Mouse (Mus musculus) urinary bladder, postnatal 4 days (tissue): ENCODE results near the gene Cd38.
"Not testable (repeated sequence)": the region's sequence is repeated elsewhere in the genome, so short reads cannot be mapped to it uniquely, and the experiment has no call there.

Experiments used
- DNase-seq, 2 experiments: peaks; one replicate each; pipeline ENCODE4 v3.0.0; 2021 to 2022; ENCODE audit warnings: low spot score in 2 of 2

Cd38 gene

GRCm38 (mm10) chr5:43859663-43860062, 8.7 kb upstream of the Cd38 start:
- DNase-seq, result no peak

GRCm38 (mm10) chr5:43860096-43860495, 8.3 kb upstream of the Cd38 start:
- no peak for DNase-seq

GRCm38 (mm10) chr5:43860670-43861431, 7.5 kb upstream of the Cd38 start:
- DNase-seq, result no peak

- no peak for DNase-seq
Measured at GRCm38 (mm10) chr5:43863642-43864041, 4.7 kb upstream of the Cd38 start.

- no peak for DNase-seq
Measured at GRCm38 (mm10) chr5:43865316-43865715, 3.0 kb upstream of the Cd38 start.

GRCm38 (mm10) chr5:43868711-43869600, 603 bp downstream of the Cd38 start:
- DNase-seq, result peak in 1 of 2 experiments; percentile 60

- no peak for DNase-seq
Measured at GRCm38 (mm10) chr5:43871845-43872244, 3.5 kb downstream of the Cd38 start.

- no peak for DNase-seq
Measured at GRCm38 (mm10) chr5:43872652-43873051, 4.3 kb downstream of the Cd38 start.

GRCm38 (mm10) chr5:43882034-43882433, 13.7 kb downstream of the Cd38 start:
- DNase-seq, result no peak

- DNase-seq, result no peak
Measured at GRCm38 (mm10) chr5:43885060-43885820, 16.9 kb downstream of the Cd38 start.

- DNase-seq, result no peak
Measured at GRCm38 (mm10) chr5:43892386-43892785, 24.0 kb downstream of the Cd38 start.

GRCm38 (mm10) chr5:43894113-43894512, 25.8 kb downstream of the Cd38 start:
- peak in 1 of 2 experiments; percentile 18 for DNase-seq

- DNase-seq, result no peak
Measured at GRCm38 (mm10) chr5:43895931-43896330, 27.6 kb downstream of the Cd38 start.

GRCm38 (mm10) chr5:43904685-43905084, 36.3 kb downstream of the Cd38 start:
- no peak for DNase-seq

GRCm38 (mm10) chr5:43909213-43909612, 40.9 kb downstream of the Cd38 start:
- no peak for DNase-seq

- DNase-seq, result no peak
Measured at GRCm38 (mm10) chr5:43910006-43910405, 41.7 kb downstream of the Cd38 start.

- DNase-seq, result not testable (repeated sequence)
Measured at GRCm38 (mm10) chr5:43912844-43913243, 44.5 kb downstream of the Cd38 start, which contains the start of gene Gm7879. TSS of gene Gm7879 (plus strand) at chr5:43913144.

- no peak for DNase-seq
Measured at GRCm38 (mm10) chr5:43915261-43915886, 47.0 kb downstream of the Cd38 start.

GRCm38 (mm10) chr5:43921877-43922276, 53.5 kb downstream of the Cd38 start:
- DNase-seq, result no peak

GRCm38 (mm10) chr5:43923933-43924332, 55.6 kb downstream of the Cd38 start:
- DNase-seq, result peak in 1 of 2 experiments; percentile 63

GRCm38 (mm10) chr5:43927729-43928128, 59.4 kb downstream of the Cd38 start:
- no peak for DNase-seq
